26 mouse cellular contexts compared by ENCODE assay signal in the genomic region with DNA sequence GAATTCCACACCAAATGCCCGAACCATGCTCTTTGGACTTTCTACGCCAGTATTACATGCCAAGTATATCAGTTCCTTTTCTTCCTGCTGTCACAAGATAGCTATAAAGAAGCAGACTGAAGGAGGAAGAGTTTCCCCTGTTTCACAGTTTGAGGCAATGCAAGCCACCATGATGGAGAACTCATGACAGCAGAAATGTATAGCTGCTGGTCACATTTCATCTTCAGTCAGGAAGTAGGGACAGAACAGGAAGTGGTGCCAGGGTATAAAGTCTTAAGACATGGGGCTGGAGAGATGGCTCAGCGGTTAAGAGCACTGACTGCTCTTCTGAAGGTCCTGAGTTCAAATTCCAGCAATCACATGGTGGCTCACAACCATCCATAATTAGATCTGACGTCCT.
"Had no signal": no experiment of that assay in that cellular context is flagged by ENCODE, and none has a peak within 500 bp of the region (broad histone marks: within the 10 kb centered on the region; RNA-seq: fewer than 3 reads in every experiment).

No protein-coding gene starts in this region.

- H3K27me3 ChIP-seq: limb, embryonic 13.5 days; liver, embryonic 12.5 days; liver, embryonic 15.5 days; lung, embryonic 15.5 days; megakaryocyte, embryonic 14.5 days; neural tube, embryonic 12.5 days; neural tube, embryonic 15.5 days had no signal

- ATAC-seq: liver, embryonic 12.5 days had no signal

- H3K27ac ChIP-seq: kidney, postnatal 0 days; layer of hippocampus, adult 2 months; left cerebral cortex, adult 2 months; limb, embryonic 10.5 days; limb, embryonic 13.5 days; liver, embryonic 12.5 days; liver, embryonic 15.5 days; lung, embryonic 15.5 days; midbrain, embryonic 10.5 days; neural tube, embryonic 12.5 days; neural tube, embryonic 15.5 days; stomach, postnatal 0 days had no signal

- H3K4me1 ChIP-seq: neural tube, embryonic 12.5 days had no signal

- H3K9ac ChIP-seq: limb, embryonic 13.5 days; liver, embryonic 12.5 days; liver, embryonic 15.5 days; lung, embryonic 15.5 days; neural tube, embryonic 12.5 days; neural tube, embryonic 15.5 days had no signal

- H3K4me3 ChIP-seq: layer of hippocampus, adult 2 months; left cerebral cortex, adult 2 months; limb, embryonic 10.5 days; limb, embryonic 13.5 days; liver, embryonic 12.5 days; liver, embryonic 15.5 days; lung, embryonic 15.5 days; megakaryocyte, embryonic 14.5 days; midbrain, embryonic 10.5 days; neural tube, embryonic 12.5 days; neural tube, embryonic 15.5 days had no signal

- H3K9me3 ChIP-seq: limb, embryonic 10.5 days; liver, embryonic 12.5 days; liver, embryonic 15.5 days; lung, embryonic 15.5 days; midbrain, embryonic 10.5 days; neural tube, embryonic 12.5 days; neural tube, embryonic 15.5 days had no signal

- H3K36me3 ChIP-seq: limb, embryonic 10.5 days; limb, embryonic 13.5 days; liver, embryonic 12.5 days; liver, embryonic 15.5 days; lung, embryonic 15.5 days; midbrain, embryonic 10.5 days; neural tube, embryonic 12.5 days; neural tube, embryonic 15.5 days had no signal

- DNase-seq: kidney, adult 18-20 months; kidney, adult 9 months; kidney, postnatal 25 days; layer of hippocampus, adult 9-11 months; layer of hippocampus, postnatal 36 days; liver; lung, adult 18-20 months; lung, postnatal 10 days; lung, postnatal 36 days; midbrain, embryonic 14.5 days; thymus, adult 2 months; thymus, postnatal 14 days; thymus, postnatal 4 days had no signal

- H3K4me2 ChIP-seq: limb, embryonic 13.5 days; liver, embryonic 12.5 days; liver, embryonic 15.5 days; lung, embryonic 15.5 days; neural tube, embryonic 12.5 days; neural tube, embryonic 15.5 days had no signal
